Mouse (Mus musculus): ENCODE data around the gene Dvl3.
A peak's percentile ranks its signal among the peaks of the same experiment; 100 is the strongest.

Dvl3 gene

GRCm38 (mm10) chr16:20534617-20535295 is 18.0 kb downstream of the Dvl3 start:
- no peak for TF ChIP-seq GATA4 (IDR thresholded peaks at IDR 0.05; ENCODE audit: insufficient replicate concordance, low read length)

DNA sequence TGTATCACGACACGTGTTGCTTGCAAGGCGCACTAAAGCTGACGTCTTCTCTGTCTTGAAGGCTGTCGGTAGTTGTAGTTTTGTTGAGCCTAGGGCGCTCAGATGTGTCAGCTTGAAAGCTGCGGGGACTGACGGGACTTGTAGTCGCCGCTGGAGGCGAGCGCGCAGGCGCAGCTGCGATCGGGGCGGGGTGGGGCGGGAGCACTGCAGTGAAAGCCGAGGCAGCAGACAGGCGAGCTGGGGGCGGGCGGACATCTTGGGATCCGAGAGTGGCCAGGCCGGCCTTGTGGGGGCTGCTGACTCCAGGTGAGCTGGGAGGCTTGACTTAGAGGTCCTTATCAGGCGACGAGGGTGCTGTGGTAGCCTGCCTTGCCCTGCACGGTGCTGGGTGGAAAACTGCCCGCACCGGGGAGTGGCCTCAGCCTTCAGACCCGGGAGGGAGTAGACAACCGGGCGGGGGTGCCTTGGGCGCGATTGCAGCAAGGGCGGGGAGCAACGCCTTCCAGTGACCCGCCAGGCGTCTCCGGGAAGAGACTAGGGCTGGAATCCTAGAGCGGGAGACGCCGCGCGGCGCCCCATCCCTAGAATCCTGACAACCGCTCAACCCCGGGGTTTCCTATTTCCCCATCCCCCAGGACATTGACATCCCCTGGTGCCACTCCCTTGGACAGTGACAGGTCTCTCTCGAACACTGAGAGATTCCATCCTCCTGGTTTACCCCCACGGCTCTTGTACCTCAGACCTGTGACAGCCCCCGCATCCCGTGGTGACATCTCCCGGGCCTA is 18.7 kb downstream of the Dvl3 start, which contains the start of gene Ap2m1:
Ap2m1 (plus strand) TSS at position 183 of the 785 bp plus-strand sequence.
- peak; percentile 31; the same call in 1 of the 2 replicates for TF ChIP-seq GATA4 (IDR thresholded peaks at IDR 0.05; ENCODE audit: insufficient replicate concordance, low read length)

- TF ChIP-seq GATA4 (IDR thresholded peaks at IDR 0.05; ENCODE audit: insufficient replicate concordance, low read length) = no peak
These were observed 19.4 kb downstream of the Dvl3 start for GRCm38 (mm10) chr16:20536081-20536665.

DNA sequence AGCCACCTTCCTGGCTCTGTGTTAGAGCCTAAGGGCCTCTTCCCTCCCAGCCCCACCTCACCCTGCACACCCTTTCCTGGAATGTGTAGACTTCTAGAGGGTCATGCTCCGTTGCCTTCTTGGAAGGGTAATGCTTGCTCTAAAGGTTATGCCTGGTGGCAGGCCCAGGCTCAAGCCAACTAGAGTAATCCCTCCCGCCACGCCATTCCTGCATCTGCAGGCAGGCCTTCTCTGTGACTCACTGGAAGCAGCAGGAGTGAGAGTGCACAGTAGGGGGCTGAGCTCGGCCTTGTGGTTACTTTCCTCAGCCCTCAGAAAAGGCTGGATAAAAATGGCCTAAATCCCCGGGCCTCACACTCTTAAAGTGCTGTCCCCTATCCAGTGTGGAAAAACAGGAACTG is 20.3 kb downstream of the Dvl3 start:
- TF ChIP-seq GATA4 (IDR thresholded peaks at IDR 0.05; ENCODE audit: insufficient replicate concordance, low read length) = no peak

DNA sequence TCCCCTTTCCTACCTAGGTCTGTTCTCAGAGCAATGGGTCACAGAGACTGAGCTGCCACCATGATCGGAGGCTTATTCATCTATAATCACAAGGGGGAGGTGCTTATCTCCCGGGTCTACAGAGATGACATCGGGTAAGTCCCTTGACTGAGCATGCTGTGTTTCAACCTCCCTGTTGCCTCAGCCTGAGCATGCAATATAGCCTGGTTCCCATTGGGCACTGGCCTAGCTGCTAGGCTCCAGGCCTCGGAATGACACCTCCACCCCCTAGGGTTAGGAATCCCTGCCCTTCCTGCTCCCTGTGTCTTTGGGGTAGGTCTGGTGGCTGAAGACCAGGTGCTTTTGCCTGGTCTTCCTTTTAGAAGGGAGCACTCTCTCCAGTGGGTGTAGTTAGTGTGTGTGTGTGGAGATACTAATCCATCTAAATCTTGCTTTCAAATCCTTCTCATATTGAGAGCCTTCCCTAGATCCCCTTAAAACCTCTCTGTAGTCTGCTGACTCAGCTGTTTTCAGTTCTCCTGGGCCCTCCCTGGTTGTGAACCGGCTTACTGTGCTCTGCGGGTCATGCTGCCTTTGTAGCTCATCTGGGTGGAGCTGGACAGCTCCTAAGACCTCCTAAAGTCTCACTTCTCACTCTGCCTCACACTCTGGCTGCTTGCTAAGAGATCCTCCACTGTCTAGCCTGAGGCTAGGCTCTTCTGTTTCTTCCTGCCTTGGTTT is 21.0 kb downstream of the Dvl3 start:
- no peak for TF ChIP-seq GATA4 (IDR thresholded peaks at IDR 0.05; ENCODE audit: insufficient replicate concordance, low read length)

- TF ChIP-seq GATA4 (IDR thresholded peaks at IDR 0.05; ENCODE audit: insufficient replicate concordance, low read length) = no peak
These were observed 22.9 kb downstream of the Dvl3 start for GRCm38 (mm10) chr16:20539649-20540048.

DNA sequence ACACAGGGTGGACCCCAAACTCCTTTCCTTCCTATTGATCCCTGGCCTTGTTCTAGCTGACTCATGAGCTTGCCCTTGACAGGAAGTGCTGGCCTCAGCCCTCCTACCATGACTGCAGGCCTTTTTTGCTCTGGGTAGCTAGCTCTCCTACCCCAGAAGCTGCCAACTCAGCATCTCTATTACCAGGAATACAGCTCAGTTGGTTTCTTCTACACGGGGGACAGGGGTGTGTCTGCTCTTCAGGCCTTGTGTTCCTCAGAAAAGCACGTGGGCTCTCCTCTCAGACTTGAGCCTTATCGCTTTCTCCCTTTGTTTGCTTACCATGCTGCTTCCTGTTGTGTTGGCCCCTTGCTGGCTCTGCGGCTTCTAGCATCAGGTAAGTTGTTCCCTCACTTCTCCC is 23.7 kb downstream of the Dvl3 start:
- no peak for TF ChIP-seq GATA4 (IDR thresholded peaks at IDR 0.05; ENCODE audit: insufficient replicate concordance, low read length)

GRCm38 (mm10) chr16:20545696-20546095 is 28.9 kb downstream of the Dvl3 start:
- TF ChIP-seq GATA4 (IDR thresholded peaks at IDR 0.05; ENCODE audit: insufficient replicate concordance, low read length) = no peak

DNA sequence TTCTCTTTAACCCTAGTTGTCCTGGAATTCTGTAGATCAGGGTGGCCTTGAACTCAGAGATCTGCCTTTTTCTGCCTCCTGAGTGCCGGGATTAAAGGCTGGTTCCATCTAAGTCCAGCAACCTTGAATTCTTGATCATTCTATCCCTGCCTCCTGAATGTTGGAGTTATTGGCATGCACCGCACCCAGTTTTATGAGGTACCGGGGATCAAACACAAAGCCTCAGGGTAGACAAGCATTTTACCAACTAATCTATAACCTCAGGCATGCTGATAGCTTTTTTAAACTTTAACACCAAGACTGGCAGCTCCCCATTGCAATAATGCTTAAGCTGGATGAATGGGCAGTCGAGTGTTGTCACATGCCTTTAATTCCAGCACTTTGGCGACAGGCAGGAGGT is 30.6 kb downstream of the Dvl3 start:
- no peak for TF ChIP-seq GATA4 (IDR thresholded peaks at IDR 0.05; ENCODE audit: insufficient replicate concordance, low read length)

- TF ChIP-seq GATA4 (IDR thresholded peaks at IDR 0.05; ENCODE audit: insufficient replicate concordance, low read length) = peak; percentile 48; the same call in 1 of the 2 replicates
These were observed 31.5 kb downstream of the Dvl3 start, which contains the start of gene Abcf3 for GRCm38 (mm10) chr16:20548096-20548948. Abcf3 (plus strand) TSS chr16:20548577.

DNA sequence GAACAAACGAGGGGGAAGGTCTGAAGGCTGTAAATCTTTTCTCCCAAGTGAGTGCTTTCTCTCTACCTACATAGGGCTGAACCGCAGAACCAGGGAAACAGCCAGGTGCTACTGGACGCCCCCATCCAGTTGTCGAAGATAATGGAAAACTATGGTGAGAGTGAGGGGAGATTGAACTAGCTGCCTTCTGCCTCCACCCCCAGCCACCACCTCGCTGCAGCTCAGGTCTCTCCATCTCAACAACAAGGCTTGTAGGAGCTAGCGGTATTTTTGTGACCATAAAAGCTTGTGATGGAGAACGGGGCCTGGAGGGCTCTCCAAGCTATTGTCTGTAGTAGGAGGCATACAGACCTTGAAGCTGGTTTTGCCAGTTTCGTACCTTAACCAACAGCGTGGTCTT is 32.4 kb downstream of the Dvl3 start:
- no peak for TF ChIP-seq GATA4 (IDR thresholded peaks at IDR 0.05; ENCODE audit: insufficient replicate concordance, low read length)

- no peak for TF ChIP-seq GATA4 (IDR thresholded peaks at IDR 0.05; ENCODE audit: insufficient replicate concordance, low read length)
These were observed 34.9 kb downstream of the Dvl3 start for GRCm38 (mm10) chr16:20551691-20552090.

DNA sequence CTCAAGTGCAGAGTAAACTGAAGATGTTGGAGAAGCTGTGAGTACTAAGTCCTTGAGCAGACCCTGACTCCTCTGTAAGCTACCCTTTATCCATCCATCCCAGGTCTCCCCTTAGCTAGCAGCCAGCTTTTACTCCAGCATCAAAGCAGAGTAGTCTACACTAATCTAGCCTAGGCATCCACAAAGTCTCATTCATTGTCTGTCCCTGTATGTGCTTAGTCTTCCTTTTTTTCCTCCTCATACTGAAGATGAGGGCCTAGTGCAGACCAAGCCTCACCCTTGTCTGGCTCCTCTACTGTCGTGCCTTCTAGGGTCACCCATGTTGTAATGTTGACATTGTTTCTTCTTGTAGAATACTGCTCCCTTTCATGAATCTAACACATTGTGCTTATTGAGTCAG is 35.8 kb downstream of the Dvl3 start:
- TF ChIP-seq GATA4 (IDR thresholded peaks at IDR 0.05; ENCODE audit: insufficient replicate concordance, low read length) = no peak

DNA sequence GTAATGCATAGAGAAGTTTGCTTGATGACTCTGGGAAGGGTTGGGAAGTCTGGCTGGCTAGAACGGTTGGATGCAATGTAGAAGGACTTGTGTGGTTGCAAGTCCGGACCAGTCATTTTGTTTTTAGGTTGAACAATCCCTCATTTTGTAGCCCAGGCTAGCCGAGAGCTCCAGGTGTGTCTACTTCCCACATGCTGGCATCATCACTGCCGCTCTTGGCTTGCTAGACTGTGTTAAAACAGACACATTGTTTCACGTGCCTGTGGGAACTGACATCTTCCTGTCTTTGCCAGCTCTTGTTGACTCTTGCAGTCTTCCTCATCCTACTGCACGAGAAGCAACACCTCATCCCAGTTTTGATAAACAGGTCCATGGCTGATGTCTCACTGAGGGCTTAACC is 38.2 kb downstream of the Dvl3 start:
- TF ChIP-seq GATA4 (IDR thresholded peaks at IDR 0.05; ENCODE audit: insufficient replicate concordance, low read length) = no peak
